Mouse (Mus musculus) adrenal gland, adult 8-10 months (tissue): Measurements from ENCODE around the gene Recql5. TPM values are rescaled to one million over a fixed set of nuclear protein-coding genes. Genes with fewer than 3 reads are reported as not detected.
A peak's percentile ranks its signal among the peaks of the same experiment; 100 is the strongest.

ENCODE experiments used
- DNase-seq: peaks from one replicate; pipeline ENCODE4 v3.0.0; 2022
- total RNA-seq, 4 experiments: library from RNA; stranded (reverse); gene quantifications; 2 replicates each; pipeline ENCODE4 v1.2.4; 2022

The Recql5 gene
- total RNA-seq, result 10 to 100 TPM; 24.7 to 40.4 (median 36.6) TPM

- DNase-seq, result peak; percentile 97
Observed at GRCm38 (mm10) chr11:115933108-115933746, at the start of gene Recql5, which contains the start of gene Sap30bp. Gene Recql5, minus strand, starts transcription at chr11:115933477. Gene Sap30bp, plus strand, starts transcription at chr11:115933282.

- DNase-seq, result no peak
Observed at GRCm38 (mm10) chr11:115982472-115982871, 49.2 kb upstream of the Recql5 start.

- no peak for DNase-seq
Observed at GRCm38 (mm10) chr11:115975544-115975943, 42.3 kb upstream of the Recql5 start.

GRCm38 (mm10) chr11:115975083-115975420 lies 41.8 kb upstream of the Recql5 start:
- DNase-seq, result no peak

GRCm38 (mm10) chr11:115974309-115975082 lies 41.2 kb upstream of the Recql5 start, which contains the start of gene Itgb4:
Gene Itgb4, plus strand, starts transcription at chr11:115974709.
- no peak for DNase-seq

GRCm38 (mm10) chr11:115971016-115971415 lies 37.7 kb upstream of the Recql5 start:
- no peak for DNase-seq

GRCm38 (mm10) chr11:115970006-115970673 lies 36.9 kb upstream of the Recql5 start:
- DNase-seq, result no peak

GRCm38 (mm10) chr11:115968731-115969405 lies 35.6 kb upstream of the Recql5 start:
- no peak for DNase-seq

GRCm38 (mm10) chr11:115964977-115965604 lies 31.8 kb upstream of the Recql5 start:
- peak; percentile 76 for DNase-seq

GRCm38 (mm10) chr11:115962651-115963412 lies 29.6 kb upstream of the Recql5 start:
- DNase-seq, result no peak

GRCm38 (mm10) chr11:115959018-115959417 lies 25.7 kb upstream of the Recql5 start:
- DNase-seq, result no peak

- no peak for DNase-seq
Observed at GRCm38 (mm10) chr11:115957971-115958370, 24.7 kb upstream of the Recql5 start.

GRCm38 (mm10) chr11:115956453-115956852 lies 23.2 kb upstream of the Recql5 start:
- no peak for DNase-seq

- no peak for DNase-seq
Observed at GRCm38 (mm10) chr11:115955195-115955858, 22.1 kb upstream of the Recql5 start.

GRCm38 (mm10) chr11:115954712-115955111 lies 21.4 kb upstream of the Recql5 start:
- DNase-seq, result no peak

- no peak for DNase-seq
Observed at GRCm38 (mm10) chr11:115950719-115951118, 17.4 kb upstream of the Recql5 start.

GRCm38 (mm10) chr11:115948316-115948715 lies 15.0 kb upstream of the Recql5 start:
- no peak for DNase-seq

- DNase-seq, result no peak
Observed at GRCm38 (mm10) chr11:115946221-115946828, 13.0 kb upstream of the Recql5 start.

GRCm38 (mm10) chr11:115945247-115945646 lies 12.0 kb upstream of the Recql5 start:
- DNase-seq, result no peak

- DNase-seq, result no peak
Observed at GRCm38 (mm10) chr11:115941980-115942379, 8.7 kb upstream of the Recql5 start.
